ENCODE assay signal across 10 mouse cellular contexts in the genomic region with DNA sequence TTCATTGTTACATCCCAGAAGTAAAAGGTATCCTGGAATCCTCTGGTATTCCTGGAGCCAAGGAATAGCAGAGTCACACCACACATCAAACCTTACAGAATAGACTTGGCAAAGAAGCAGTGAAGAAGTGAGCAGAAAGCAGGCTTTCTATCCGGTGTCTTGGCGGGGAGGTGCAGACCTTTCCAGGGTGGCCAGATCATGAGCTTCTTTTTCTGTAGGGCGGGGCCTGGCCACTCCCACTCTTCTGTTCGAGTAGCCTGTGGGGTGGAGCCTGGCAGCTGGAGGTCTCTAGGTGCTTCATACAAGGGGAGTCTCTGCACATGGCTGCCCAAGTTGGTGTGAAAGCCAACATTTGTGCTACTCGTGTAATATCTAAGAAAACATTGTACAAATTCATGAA. TPM values are rescaled to one million over a fixed set of nuclear protein-coding genes. Genes with fewer than 3 reads are reported as not detected.
DNase-seq lines count a peak whose midpoint lies in the region; ATAC-seq lines count a peak whose summit lies in the region.
"Had no signal": no experiment of that assay in that cellular context is flagged by ENCODE, and none has a peak within 500 bp of the region (broad histone marks: within the 10 kb centered on the region; RNA-seq: fewer than 3 reads in every experiment).

No protein-coding gene starts in this region.

- H3K36me3 ChIP-seq in heart, embryonic 10.5 days: peaks cover 22% of the 10 kb centered on the region

- peaks cover 17% of the 10 kb centered on the region for H3K4me1 ChIP-seq in heart, embryonic 10.5 days

- H3K9me3 ChIP-seq in heart, embryonic 10.5 days: no peaks in the 10 kb centered on the region
- H3K9me3 ChIP-seq: hindbrain, embryonic 15.5 days had no signal

- no peak overlapping the region for H3K4me3 ChIP-seq in heart, embryonic 10.5 days
- H3K4me3 ChIP-seq: hindbrain, embryonic 15.5 days had no signal

- peak; percentile 87 for DNase-seq in heart, embryonic 10.5 days (ENCODE audit: low spot score)
- DNase-seq in heart, adult 8-10 months (ENCODE audit: low spot score): no peak
- DNase-seq in ES-CJ7 (ENCODE audit: low read depth, low spot score): peak; percentile 62
- DNase-seq in retina, embryonic 14.5 days (ENCODE audit: low spot score): peak; percentile 9
- no peak for DNase-seq in layer of hippocampus, adult 8-10 months (ENCODE audit: low spot score in 2 of 2)
- no peak for DNase-seq in frontal cortex, postnatal 36 days (ENCODE audit: low spot score in 2 of 2)
- no peak for DNase-seq in cerebellum, adult 8-10 months

- H3K27me3 ChIP-seq in heart, embryonic 10.5 days (ENCODE audit: insufficient read depth, poor library complexity, severe bottlenecking): no peaks in the 10 kb centered on the region
- H3K27me3 ChIP-seq: hindbrain, embryonic 15.5 days had no signal

- peak; percentile 66 for ATAC-seq in erythroid progenitor cell, adult 5-6 weeks (replicated peaks; ENCODE audit: low FRiP score, poor library complexity, severe bottlenecking)

- no peak overlapping the region for H3K27ac ChIP-seq in heart, embryonic 10.5 days
- H3K27ac ChIP-seq: hindbrain, embryonic 15.5 days had no signal

- 20% methylated on average over 5 of the region's 5 CpGs for WGBS in heart, embryonic 10.5 days

RNA-seq across cellular contexts. Expression of a gene that starts 1.3 kb away (rescaled TPM):
- polyA plus RNA-seq in heart, embryonic 10.5 days (2016; fragmentation: Nextera tagmentation; extraction: Ambion mirVana): 36.6 and 38.5 TPM in 2 replicates
- 10 to 100 TPM; 49.3 to 61.6 (median 56.0) TPM for total RNA-seq in heart, adult 8-10 months (2022)
- total RNA-seq in erythroid progenitor cell, adult 5-6 weeks (2015; ENCODE audit: low replicate concordance): 59.9 and 88.3 TPM in 2 replicates
- 60.6 and 79.3 TPM in 2 replicates for total RNA-seq in erythroid progenitor cell, adult 5-6 weeks (2017; ENCODE audit: low replicate concordance)
- total RNA-seq in layer of hippocampus, adult 8-10 months (2022): 10 to 100 TPM; 84.3 to 86.7 (median 85.4) TPM

RNA-seq across cellular contexts. Expression of a gene that starts 15.5 kb away (rescaled TPM):
- polyA plus RNA-seq in heart, embryonic 10.5 days (2016; fragmentation: Nextera tagmentation; extraction: Ambion mirVana): 0.64 and 0.65 TPM in 2 replicates
- total RNA-seq in heart, adult 8-10 months (2022): under 1 TPM; 0.31 to 0.65 (median 0.38) TPM
- 8.0 and 20.2 TPM in 2 replicates for total RNA-seq in erythroid progenitor cell, adult 5-6 weeks (2015; ENCODE audit: low replicate concordance)
- 5.6 and 15.4 TPM in 2 replicates for total RNA-seq in erythroid progenitor cell, adult 5-6 weeks (2017; ENCODE audit: low replicate concordance)
- total RNA-seq in layer of hippocampus, adult 8-10 months (2022): 1 to 10 TPM in 1 of 4 experiments, under 1 TPM in 3; 0.71 to 1.3 (median 0.96) TPM

RNA-seq across cellular contexts. Expression of a gene that starts 29.2 kb away (rescaled TPM):
- polyA plus RNA-seq in heart, embryonic 10.5 days (2016; fragmentation: Nextera tagmentation; extraction: Ambion mirVana): 0.15 and 0.39 TPM in 2 replicates
- total RNA-seq in heart, adult 8-10 months (2022): not detected
- not detected in 2 replicates for total RNA-seq in erythroid progenitor cell, adult 5-6 weeks (2015; ENCODE audit: low replicate concordance)
- total RNA-seq in erythroid progenitor cell, adult 5-6 weeks (2017; ENCODE audit: low replicate concordance): not detected in 2 replicates
- total RNA-seq in layer of hippocampus, adult 8-10 months (2022): 1 to 10 TPM in 3 of 4 experiments, under 1 TPM in 1; 0.93 to 2.9 (median 2.3) TPM
- polyA plus RNA-seq: liver, adult 2 months had no signal

Comparison
In these comparisons a context has a peak if more than half of its experiments do, and no peak if none do; other contexts are left out.
1. DNase-seq: peak in heart, embryonic 10.5 days (single experiment), ES-CJ7 (single experiment) and retina, embryonic 14.5 days (single experiment); none in heart, adult 8-10 months (single experiment), layer of hippocampus, adult 8-10 months (0 of 2), frontal cortex, postnatal 36 days (0 of 2) and cerebellum, adult 8-10 months (single experiment).